Mouse (Mus musculus) cerebellum, postnatal 36 days (tissue): Measurements from ENCODE around the gene AI464131.

Source experiments
- DNase-seq, 2 experiments: peaks; one replicate each; pipeline ENCODE4 v3.0.0; 2021 to 2022; ENCODE audit warnings: mixed read lengths in 2 of 2

The AI464131 gene

DNA sequence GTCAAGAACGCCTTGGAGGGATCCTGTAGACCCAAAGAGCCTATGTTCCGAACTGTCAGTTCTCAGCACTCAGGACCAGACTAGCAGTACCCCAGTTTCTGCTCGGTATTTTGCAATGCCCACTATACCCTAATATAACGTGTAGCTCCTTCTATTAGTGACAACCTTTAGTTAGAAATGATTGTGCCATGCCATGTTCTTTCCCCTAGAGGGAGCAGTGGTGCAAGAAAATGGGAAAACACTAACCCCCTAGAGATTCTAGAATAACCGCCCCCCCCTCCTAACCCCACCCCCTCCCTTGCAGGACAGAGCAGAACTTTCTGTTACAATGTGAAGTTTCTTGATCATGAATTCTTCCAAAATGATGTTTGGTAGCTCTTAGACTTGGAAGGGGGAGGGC is 1.4 kb upstream of the AI464131 start:
- DNase-seq = no peak

DNA sequence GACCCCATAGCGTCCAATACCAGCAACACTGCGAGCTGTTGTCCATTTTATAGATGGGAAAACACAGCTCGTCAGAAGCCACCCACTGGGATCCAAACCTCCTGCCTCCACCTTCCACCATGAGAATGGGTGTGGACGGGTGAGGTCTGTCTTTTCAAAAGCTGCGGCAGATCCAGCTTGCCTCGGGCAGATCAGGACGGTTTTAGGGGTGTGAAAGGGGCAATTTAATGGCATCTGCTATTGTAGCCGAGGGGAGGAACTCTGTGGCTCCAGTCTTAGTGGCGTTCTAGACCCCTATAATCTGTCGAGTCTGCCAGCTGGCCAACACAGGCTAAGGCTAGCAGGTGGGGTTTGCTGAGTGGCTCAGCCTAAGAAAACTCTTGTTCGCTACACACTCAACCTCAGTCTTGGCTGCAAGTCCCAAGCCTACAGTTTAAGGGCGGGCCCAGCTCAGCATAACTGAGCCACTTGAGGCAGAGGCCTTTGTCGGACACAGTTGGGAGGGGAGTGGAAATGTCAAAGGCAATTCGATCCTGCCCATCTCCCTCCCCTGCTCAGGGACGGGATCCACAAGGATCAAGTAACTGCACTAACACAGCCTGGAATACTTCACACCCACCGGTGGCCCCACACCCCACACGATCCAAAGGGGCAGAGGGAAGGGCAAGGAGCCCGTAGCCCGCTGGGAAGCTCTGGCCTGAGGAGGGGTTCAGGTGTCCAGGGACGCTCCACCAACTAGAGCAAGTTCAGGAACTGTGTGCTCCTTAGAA is 520 bp downstream of the AI464131 start:
- DNase-seq = no peak

DNA sequence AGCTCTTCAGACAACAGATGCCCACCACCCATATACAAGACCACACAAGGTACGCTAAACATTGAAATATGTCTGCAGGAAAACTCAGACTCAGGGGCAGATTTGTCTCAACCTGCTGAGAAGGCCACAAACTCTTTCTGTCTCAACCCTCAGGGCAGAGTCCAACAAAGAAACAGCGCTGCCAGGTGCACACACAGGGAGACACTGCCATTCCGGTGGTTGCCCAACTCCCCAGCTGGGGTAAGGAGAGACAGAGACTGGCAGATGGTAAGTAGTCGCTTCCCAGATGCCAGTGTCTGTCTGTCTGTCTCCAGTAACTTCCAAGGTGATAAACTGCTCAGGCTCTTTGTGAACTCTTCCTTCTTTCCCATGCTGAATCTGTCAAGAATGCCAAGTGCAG is 2.1 kb downstream of the AI464131 start:
- no peak for DNase-seq

DNA sequence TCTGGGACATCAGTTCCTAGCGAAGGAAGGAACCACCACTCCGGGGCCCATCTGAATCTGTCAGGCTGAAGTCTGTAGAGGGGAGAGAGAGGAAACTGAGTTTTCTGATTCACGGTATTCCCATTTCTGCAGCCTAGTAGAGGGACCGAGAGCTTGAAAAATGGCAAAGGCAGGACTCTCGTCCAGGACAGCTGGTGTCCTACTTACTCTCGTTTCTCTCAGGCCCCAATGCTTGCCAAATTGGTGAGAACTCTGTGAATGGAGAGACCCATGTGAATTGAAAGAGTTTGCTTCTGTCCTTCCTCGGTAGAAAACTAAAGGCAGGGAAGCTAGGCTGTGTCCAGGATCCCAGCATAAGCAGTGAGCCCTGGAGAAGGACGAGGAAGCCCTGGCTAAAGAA is 3.3 kb downstream of the AI464131 start:
- no peak for DNase-seq

DNA sequence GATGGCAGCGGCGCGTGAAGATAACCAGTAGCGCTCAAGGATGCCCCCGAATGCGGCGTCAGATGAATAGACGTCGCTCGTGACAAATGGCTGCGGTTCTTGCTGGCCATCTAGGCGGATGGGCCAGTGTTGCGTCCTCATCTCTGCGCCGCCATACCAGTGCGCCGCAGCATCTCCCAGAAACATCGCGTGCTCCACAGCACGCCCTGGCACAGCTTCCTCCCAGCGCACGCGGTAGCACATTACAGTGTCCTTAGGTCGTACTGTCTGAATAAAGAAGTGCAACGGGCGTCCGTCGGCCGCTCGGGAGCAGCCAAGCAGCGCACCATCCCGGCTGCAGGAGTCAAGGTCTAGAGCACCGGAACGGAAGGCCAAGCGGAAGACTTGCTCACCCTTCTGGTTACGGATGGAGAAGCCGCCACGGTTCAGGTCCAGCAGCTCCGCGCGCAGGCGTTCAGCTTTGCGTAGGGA is 3.9 kb downstream of the AI464131 start:
- no peak for DNase-seq

DNA sequence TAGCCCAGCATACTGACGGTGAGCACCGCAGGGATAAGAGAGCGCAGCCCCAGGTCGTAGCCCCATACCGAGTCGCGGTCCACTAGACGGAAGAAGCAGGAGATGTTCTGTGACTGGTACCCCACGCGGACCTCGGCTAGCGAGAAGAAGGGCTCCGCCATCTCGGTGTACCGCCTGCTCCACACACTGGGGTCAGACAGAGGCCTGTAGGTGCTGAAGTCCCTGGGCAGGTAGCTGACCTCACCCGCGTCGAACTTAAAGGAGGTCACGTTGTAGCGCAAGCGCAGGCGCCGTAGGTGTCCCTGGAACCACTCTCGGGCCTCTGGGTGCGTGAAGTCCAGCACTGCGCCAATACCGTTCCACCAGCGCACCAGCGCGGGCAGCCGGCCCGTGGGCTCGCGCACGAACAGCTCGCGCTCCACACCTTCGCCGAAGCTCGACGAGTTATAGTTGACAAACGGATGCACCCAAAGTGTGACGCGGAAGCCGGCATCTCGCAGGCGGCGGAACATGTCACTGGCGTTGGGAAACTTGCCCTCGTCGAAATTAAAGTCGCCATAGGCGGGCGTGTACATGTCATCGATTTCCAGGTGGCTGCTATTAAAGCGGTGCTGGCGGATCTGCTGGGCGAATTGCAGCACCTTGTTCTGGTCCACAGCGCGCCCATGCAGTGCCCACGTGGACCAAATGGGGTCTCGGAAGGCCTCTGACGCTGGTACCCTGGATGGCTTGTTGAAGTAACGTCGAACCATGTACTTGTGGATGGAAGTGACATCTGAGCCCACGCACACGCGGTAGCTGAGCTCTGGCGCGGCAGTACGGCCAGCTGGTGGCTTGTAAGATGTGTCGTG is 4.7 kb downstream of the AI464131 start:
- DNase-seq = no peak

DNA sequence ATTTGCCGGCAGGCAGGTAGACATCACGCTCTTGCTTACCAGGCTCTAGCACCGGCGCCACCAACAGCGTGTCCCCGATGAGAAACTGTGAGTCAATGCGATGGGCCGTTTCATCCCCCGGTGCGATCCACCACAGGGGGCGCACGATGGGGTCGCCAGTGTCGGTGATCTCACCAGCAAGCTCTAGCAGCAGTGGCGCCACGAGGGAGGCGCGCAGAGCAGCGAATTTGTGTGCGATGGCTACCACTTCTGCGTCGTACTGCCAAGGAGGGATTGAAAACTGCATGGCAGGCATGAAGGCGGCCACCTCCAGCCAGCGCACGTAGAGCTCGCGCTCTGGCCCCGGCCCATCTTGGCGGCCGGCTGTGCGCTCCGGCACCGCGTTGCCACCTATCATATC is 5.3 kb downstream of the AI464131 start:
- no peak for DNase-seq

DNA sequence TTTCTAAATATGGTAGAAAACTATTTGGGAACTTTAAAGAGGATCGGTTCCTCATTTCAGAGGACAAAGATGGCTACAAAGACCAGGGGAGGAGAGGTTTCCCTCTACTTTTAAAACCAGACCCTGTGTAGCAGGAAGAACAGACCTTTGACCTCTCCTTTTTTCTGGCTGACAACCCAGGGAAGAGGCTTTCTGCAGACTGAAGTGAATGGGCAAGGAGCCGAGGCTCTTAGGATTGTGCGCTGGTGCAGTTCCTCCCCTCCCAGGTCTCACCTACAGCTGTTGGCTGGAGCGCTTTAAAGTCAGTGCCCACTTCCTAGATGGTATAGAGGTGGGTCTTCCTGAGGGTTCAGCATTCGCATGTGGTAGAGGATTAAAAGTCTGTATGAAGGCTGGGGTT is 5.8 kb downstream of the AI464131 start:
- no peak for DNase-seq

DNA sequence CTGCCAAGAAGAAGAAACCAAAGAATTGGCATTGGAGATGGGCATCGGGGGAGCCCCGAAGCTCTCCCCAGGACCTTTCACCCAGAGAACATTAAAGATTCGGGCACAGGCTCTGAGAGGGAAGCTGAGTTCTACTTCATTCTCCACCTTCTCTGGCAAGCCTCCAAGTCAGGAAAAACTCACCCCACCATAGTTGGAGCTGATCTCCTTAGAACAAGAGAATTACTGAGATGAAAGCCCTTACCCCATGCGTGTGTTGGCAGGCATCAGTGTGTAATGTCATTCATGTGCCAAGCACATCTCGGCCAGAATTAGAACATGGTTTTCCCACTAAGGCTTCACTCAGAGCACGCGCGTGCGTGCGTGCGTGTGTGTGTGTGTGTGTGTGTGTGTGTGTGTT is 7.0 kb downstream of the AI464131 start:
- DNase-seq = no peak

DNA sequence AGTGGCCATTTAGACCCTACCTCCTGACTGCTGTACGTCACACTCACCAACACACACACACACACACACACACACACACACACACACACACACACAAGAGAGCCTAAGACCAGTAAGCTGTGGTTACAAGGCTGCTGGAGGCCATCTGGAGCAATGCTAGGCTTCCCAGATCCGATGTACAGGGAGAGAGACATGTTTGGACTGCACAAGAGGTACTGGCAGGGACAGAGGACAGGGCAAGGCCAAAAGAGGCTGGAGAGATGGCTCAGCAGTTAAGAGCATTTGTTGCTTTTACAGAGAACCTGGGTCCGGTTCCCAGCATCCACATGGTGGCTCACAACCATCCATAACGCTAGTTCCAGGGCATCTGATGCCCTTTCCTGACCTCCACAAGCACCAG is 7.8 kb downstream of the AI464131 start:
- DNase-seq = no peak

DNA sequence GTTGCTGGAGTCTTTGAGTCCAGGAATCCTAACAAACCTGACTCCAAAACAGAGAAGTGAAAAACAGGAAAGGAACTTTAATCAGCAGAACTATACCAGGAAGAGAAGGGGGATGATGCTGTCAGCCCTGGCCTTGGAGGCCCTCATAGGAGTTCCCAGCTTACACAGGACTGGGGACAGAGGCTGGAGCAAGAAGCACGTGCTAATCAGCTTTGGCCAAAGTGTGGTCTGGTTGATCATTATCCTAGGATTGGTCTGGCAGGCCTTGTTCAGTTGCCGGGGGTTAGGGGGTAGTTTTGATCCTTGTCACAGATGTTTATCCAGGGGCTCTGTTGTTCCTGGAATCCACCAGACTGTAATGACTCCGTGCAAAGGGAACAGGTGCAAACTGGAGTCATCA is 8.5 kb downstream of the AI464131 start:
- DNase-seq = no peak

DNA sequence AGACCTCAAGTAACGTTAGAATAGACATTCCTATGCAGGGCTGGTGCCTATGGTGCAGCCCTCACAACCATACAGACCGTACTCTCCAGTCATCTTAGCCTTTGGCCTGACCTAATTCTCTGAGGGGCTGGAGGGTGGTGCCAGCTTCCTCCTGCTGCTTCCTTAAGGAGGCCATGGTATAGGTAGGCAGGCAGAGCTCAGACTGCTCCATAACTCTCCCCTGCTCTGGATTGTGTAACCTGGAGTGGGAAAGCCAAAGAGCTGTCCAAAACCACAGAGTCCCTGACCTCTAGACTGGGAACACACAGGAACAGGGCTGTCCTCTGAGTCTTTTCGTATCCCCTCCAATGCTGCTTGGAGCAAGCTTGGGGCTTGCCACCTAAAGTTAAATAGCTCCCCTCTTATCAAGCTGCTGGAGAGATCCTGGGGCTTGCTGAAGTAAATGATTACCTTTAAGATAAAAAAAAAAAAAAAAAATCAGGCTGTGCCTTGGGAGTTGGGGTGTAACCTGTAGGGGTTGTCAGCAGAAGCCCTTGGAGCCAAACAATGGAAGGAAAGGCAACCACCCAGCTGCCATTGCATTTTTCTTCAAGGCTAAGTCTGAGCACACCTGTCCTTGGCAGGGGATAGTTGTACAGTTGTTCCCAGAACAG is 9.3 kb downstream of the AI464131 start:
- no peak for DNase-seq

DNA sequence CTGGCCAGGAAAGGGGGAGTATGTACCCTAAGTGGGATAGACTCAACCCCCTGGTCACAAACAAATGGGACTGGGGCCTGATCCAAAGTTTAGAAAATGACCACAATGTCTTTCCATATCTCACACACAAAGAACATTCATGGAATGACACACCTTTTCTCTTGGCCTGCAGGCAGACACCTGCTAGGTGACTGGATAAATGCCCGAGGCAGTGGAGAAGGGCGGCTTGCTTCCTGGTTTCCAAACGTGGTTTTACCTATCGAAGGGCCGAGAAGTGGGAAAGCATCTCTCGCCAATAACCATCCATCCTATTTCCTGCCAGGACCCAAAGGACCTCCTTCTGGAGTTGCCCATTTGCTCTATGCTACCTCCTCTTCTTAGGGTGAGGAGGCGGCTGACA is 9.9 kb downstream of the AI464131 start:
- DNase-seq = no peak

DNA sequence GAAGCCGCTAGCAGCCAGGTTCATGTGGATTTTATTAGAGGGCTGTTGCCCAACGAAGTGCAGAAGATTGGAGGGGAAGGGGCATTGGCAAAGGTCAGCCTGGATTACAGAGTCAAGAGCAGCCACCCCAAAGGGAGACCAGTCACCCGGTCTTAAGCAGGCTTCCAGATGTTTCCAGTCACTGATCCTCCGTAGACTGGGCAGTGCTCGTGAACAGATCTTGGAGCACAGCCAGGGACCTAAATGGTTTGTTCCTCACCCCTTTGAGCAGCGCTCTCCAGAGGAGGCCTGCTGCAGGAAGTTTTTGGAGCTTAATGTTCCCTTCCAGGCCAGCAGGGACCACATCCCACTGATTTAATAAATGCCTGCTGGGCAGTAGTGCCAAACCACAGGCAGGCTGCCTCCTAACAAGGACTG is 21.3 kb downstream of the AI464131 start:
- DNase-seq = no peak

DNA sequence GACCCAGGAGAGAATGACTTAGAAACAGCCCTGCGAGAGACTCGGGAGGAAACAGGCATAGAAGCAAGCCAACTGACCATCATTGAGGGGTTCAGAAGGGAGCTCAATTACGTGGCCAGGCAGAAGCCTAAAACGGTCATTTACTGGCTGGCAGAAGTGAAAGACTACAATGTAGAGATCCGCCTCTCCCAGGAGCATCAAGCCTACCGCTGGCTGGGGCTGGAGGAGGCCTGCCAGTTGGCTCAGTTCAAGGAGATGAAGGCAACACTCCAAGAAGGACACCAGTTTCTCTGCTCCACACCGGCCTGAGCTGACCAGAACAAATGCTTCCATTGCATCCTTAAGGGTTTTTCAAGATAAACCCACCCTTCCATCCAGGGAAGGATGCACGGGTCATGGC is 22.6 kb downstream of the AI464131 start:
- DNase-seq = peak in 1 of 2 experiments; percentile 21

DNA sequence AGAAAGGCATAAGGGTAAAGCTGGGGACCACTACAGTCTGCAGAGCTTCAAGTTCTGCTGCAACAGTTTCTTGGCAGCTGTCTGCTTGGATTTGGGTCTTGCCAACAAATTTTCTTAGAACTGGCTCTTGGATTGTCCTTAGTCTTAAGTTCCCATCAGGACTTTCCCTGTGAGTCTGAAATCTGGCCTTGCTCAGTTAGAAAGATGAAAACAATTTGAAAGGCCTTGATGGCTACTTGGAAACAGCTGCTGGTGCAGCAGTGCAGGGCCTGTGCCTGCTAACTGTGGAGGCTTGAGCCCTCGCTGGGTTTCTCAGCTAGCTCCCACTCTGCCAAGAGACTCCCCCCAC is 23.4 kb downstream of the AI464131 start:
- no peak for DNase-seq

DNA sequence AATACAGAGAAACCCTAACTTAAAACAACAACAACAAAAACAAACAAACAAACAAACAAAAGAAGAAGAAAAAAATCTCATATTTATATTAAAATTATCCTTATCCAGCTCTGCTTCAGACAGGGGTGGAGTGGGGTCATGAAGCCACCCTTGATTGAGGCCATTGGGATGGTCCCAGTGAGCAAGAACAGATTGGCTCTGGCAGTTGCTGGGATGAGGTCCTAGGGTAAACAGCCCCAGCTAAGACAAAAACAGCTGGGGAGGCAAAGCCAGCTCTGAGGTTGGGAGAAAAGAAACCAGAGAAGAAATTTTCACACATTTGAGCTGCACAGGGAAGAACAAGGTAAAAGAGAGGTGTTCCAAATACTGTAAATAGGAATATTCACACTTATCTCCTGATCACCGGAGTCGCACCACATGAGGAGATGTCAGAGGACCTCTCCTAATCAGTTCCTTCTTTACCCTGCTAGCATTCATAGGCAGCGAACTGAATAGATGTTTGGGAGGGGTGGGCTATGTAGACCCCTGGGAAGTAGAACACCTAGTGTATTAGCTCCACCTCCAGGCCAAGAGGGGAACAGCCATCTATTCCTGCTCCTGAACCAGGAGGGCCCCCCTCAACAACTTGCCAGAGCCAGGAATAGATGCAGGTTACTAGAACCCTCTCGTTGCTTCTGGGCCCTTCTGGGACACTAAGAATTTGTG is 24.0 kb downstream of the AI464131 start:
- no peak for DNase-seq

DNA sequence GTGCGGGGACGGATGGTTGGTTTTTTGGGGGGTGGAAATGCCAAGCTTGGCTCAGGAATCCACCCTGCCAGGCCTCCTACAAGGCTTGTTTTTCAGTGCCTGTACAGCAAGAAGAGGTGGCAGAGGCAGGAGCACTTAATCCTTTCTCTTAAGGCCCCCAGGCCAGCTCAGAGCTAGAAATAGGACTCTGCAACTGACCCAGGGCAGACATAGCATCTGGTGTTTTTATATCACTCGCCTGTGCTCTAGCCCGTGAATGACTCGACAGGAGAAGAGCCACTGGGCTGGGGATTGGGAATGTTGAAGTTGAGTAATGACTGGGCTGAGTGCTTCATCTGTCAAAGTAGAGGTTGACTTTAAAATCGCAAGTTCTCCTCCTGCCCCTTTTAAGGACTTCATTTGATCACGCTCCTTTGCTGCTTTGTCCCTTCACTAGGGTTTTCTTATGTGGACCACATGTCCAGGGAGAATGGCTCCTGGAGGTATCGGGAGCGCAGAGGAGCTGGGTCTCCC is 25.2 kb downstream of the AI464131 start:
- DNase-seq = no peak

DNA sequence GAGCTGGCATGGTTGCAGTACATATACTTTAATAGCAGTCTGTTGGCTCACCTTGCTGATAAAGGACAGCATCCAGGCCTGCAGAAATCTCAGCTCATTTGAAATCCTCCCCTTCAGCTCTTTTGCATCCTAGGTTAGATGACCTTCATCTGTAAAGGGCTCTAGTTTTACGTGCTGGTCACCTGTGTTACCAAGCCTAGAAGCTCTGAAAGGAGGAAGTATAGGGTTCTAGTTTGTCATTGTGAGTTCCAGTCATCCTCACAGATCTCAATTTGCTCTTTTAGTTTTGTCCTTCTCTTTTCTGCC is 31.5 kb downstream of the AI464131 start:
- DNase-seq = no peak

DNA sequence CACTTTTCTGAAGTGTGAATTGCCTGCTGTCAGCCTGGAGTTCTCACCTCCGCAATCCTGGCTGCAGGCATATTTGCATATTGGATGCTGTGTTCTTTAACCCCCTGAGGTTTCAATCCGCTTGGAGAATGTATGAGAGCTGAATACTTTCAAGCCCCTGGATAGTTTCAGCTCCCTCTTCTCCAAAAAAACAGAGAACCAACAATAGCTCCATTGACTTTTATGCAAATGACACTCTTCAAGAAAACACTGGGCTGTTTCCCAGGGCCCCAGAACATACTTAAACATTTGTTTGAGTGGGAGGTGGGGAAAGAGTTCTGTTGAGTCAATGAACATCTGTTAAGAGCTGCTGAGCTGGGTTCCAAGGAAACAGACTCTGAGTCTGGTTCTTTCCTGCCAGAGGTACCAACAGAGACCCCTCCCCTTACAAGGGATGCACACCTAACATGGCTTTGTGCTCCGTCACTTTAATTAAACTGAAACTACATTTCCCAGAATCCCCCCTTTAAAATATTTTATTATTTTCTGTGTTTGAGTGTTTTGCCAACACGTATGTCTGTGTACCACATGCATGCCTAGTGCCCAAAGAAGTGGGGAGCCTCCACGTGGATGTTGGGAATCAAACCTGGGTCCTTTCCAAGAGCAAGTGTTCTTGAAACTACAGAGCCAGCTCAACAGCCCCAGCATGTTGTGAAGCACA is 32.0 kb downstream of the AI464131 start:
- peak in 1 of 2 experiments; percentile 28 for DNase-seq

DNA sequence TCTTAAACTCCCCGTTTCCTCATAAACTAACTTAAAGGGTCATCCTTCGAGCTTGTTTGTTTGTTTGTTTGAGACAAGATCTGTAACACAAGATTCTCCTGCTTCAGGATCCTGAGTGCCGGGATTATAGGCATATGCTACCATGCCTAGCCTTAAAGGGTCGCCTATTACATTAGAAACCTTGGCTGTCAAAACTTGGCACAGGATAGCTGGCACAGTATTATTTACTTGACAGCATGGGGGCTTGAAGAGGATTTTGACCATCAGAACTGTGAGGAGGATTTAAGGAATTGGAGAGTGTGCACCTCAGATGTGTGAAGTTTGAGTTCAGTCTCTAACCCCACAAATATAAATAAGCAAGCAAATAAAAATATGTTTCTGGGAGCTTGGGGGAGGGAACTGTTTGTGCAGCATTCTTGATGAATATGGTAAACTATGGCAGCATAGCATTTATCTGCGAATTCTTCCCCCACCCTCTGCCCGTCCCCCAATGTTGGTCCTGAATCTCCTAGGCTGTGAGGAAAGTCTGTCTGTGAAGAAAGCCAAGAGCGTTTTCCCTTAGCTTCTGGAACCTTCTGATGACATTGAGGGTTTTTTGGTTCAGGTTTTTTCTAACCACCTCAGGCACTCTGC is 32.7 kb downstream of the AI464131 start:
- no peak for DNase-seq

DNA sequence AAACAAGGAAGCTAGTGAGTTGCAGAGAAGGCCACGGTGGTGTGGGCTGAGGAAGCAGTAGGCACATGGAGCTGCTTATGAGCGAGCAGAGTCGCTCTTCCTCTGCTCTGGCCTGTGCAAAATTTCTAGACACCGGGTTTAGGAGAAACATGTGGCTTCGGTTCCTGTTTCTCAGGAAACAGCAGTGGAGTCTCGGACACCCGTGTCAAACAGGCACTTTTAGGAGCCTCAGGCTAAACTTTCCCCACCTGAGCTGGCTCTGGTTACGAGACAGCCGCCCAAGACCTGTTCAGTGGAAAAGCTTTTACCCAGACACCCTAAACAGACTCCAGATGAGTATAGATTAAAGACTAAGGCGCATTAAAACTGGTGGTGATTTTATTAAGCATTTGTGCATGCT is 33.7 kb downstream of the AI464131 start:
- no peak for DNase-seq
